Mouse (Mus musculus) left cerebral cortex, adult 11 months (tissue): ENCODE data around the gene Fam173a.

Experiments
- DNase-seq: peaks from one replicate; pipeline ENCODE4 v3.0.0; 2022; ENCODE audit warnings: low spot score

The Fam173a gene

GRCm38 (mm10) chr17:25792615-25793014, at the start of gene Fam173a:
TSS of gene Fam173a (minus strand) at chr17:25792901.
- no peak for DNase-seq

GRCm38 (mm10) chr17:25841117-25841880, 48.6 kb upstream of the Fam173a start, which contains the start of gene Gm20683:
TSS of gene Gm20683 (minus strand) at chr17:25841763.
- no peak for DNase-seq

DNA sequence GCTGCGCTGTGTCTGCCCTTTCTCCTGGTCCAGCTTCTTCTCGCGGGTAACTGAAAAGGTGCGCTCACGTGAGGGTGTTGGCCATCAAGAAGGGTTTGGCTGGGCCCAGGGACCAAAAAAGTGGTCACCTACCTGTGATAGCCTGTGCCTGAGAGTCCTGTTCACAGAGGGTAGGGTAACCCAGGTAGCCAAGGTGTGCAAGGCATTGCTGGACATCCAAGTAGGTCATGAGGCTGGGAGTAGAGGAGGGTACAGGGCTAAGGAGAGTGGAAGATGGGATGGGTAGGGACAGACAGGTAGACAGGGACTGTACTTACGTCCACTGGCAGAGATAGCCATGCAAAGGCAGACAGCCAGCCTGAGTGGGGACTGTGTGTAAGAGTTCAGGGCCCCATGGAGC, 47.8 kb upstream of the Fam173a start:
- DNase-seq = no peak

DNA sequence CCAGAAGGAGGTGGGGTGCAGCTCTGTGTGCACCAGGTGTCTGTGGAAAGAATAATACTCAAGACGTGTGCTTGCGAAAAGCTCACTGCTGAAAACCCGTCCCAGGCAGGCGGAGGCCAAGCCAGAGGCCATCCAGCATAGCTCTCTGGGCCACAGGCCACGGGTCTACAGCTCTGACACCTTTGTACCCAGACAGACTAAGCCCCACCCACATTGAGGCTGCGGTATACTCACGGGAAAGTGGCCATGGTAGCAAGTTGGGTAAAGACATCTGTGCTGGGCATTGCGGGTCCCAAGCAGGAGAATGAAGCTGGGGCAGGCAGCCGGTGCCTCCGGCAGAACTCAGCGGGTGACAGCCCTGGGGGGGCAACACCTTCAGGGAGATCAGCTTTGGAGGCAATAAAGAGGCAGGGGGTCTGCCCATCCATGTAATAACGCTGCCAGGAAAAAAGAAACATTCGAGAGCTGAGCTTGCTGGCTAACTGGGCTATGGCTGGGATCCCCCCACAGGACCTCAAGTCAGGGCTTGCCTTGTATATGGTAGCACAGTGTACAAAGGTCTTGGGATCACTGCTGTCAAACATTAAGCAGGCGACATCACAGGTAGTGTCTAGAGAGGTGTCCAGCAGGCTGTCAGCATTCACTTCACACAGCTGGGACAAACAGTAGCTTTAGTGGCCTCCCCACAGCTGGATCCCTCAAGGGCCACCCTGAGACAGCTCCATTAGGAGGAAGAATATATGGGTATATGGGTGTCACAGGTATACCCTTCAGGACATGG, 46.9 kb upstream of the Fam173a start:
- DNase-seq = no peak

- DNase-seq = no peak
These were observed 46.2 kb upstream of the Fam173a start for GRCm38 (mm10) chr17:25838904-25839303.

DNA sequence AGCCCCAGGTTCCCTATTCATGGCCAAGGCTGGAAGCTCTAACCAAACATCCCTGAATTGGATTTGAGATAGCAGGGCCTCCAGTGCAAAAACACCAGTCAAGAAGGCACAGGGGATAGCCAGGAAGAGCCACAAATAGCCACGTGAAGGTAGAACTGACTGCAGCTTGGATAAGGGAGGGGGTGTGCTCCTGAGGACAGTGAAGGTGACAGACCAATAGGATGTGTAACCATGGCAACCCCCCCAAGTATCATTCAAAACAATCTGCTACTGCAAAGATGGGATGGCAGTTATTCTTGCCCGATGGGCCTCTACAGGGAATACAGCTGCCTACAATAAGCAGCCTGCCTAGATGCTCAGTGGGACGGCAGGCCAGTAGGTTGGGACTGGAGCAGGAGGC, 44.8 kb upstream of the Fam173a start:
- no peak for DNase-seq

GRCm38 (mm10) chr17:25837076-25837410, 44.3 kb upstream of the Fam173a start, which contains the start of gene Rhbdl1:
TSS of gene Rhbdl1 (minus strand) at chr17:25837295.
- peak; percentile 81 for DNase-seq

GRCm38 (mm10) chr17:25836397-25837075, 43.8 kb upstream of the Fam173a start:
- DNase-seq = no peak

GRCm38 (mm10) chr17:25835816-25836215, 43.1 kb upstream of the Fam173a start:
- DNase-seq = no peak

DNA sequence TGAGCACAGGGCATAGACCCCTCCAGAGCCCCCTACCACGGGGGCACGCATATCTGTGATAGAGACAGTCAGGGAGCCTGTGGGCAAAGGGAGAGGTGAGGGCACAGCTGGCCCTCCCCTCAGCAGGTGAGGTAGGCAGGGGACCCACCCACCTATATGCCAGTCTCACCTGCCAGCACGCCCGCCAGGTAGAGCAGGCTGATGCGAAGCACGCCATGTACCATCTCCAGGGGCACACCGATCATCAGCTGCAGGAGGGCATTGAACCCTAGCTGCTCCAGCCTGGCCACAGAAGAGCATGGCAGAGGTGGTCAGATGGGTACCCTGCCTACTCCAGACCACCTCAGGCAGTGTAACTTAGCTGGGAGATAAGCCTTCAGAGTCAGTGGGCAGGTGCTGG, 42.6 kb upstream of the Fam173a start:
- DNase-seq = no peak

- DNase-seq = no peak
These were observed 42.0 kb upstream of the Fam173a start for GRCm38 (mm10) chr17:25834595-25835222.

DNA sequence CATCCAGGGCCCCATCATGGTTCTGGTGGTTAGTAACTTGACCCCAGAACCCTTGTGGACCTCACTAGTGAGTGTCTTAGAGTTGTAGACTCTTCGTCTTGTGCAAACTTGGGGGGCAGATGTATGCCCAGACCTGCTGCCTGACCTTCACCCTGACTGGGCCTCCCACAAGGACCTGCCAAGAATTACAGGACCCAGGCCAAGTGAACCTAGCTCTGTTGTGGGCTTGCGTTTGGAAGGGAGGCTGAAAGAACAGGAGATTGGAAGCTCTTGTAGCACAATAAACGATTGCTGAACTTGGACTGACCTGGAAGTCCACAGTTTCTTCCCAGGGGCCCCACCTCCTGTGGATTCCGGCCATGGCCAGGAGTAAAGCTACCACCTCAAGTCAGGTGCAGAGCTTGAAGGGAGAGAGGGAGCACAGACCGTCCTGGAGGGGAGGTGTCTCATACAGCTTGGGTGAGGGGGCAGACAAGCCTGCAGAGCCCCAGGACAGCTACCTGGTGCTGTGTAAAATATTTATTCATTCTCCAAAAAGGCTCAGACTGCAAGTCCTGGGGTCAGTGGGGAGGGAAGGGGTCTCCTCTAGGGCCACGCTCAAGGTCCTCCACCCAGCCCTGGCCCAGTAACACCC, 41.4 kb upstream of the Fam173a start:
- DNase-seq = no peak

DNA sequence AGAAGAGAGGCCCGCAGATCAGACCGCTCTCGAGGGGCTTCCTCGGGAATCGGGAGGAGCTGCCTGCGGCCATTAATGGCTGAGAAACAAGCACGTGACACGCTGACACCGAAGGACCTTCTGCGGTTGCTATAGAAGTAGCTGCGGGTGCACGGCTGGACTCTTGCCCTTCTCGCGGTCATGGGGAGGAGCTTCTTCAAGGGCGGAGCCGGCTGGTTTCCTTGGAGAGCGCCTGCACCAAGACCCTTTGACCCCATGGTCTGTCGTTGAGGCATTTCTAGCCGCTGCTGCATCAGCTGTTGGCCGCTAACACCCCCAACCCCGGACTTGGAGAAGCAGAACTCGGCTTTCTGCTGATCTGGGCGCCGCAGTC, 40.6 kb upstream of the Fam173a start, which contains the start of gene Stub1:
Gene Stub1 (minus strand): TSS at position 114 of the 373 bp plus-strand sequence.
- peak; percentile 82 for DNase-seq

GRCm38 (mm10) chr17:25832436-25833290, 40.0 kb upstream of the Fam173a start:
- DNase-seq = peak; percentile 99

DNA sequence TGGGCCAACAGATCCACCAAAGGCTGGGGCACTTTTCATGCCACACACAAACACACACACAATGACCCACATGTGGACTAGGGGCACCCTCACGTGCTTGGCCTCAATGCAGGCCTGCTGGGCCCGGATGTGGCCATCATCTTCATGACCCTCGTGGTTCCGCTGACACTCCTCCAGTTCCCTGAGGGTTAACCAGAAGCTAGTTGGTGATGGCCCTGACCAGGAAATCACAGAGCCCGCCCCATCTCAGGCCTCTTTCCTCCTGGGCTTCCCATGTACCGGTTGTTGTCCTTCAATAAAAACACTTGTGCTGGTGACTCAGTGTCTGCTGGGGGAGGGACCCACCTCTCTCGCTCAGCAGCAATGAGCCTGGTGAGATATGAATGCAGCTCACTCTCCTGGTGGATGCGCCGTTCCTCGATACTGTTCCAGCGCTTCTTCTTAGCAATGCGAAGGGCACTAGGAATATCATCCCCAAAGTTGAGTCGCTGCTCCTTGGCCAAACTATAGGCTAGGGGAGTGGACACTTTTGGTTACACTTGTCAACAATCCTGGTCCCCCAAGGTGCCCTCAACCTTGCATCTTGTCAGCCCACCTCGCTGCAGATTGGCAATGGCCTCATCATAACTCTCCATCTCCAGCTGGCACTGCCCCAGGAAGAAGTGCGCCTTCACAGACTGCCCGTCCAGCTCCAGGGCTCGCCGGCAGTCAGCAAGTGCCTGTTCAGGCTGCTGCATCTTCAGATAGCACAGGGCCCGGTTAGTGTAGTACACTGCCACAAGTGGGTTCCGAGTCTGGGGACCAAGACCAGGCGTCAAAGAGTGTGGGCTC, 39.0 kb upstream of the Fam173a start:
- no peak for DNase-seq

- no peak for DNase-seq
These were observed 38.2 kb upstream of the Fam173a start for GRCm38 (mm10) chr17:25830806-25831431.

GRCm38 (mm10) chr17:25830200-25830753, 37.6 kb upstream of the Fam173a start:
- DNase-seq = no peak

DNA sequence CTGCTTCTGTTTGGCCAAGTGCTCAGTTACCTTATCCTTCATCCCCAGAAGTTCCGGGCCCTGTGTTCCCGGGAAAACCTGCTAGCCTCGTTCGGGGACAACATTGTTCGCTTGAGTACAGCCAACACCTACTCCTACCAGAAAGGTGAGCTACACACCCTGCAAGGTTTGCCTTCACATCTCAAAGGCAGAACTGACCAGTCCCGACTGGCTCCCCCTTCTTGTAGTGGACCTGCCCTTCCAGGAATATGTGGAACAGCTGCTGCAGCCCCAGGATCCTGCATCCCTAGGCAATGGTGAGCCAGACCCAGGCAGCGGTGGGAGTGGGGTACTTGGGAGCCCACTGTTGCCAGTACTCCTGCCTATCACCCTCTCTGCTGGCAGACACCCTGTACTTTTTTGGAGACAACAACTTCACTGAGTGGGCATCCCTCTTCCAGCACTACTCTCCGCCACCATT, 36.9 kb upstream of the Fam173a start:
- DNase-seq = no peak
